Mouse (Mus musculus) lung, embryonic 16.5 days (tissue): ENCODE measurements at regions not wholly inside any gene's neighbourhood (a gene's known extent, or its start where the extent isn't known, plus 50 kb on each side); places are given as distances from the start of the nearest gene placed in this dataset.

Experiments used
- ATAC-seq: fragments of 200-750 bp; cut with Nextera tagmentation; 2 replicates; pipeline ENCODE4 v1.8.0; 2017; ENCODE audit warnings: low read depth, mild to moderate bottlenecking, moderate library complexity
- H3K27ac ChIP-seq: fragments of 300-500 bp; sonication (generic); 2 replicates; pipeline ENCODE4 v1.5.1; 2014; ENCODE audit warnings: mild to moderate bottlenecking, control low read depth, low read length
- H3K27me3 ChIP-seq: fragments of 300-500 bp; sonication (generic); 2 replicates; pipeline ENCODE4 v1.6.1; 2014; ENCODE audit warnings: low read depth, low read length, mixed read lengths; ENCODE audit not compliant: control insufficient read depth, insufficient read depth
- H3K36me3 ChIP-seq: fragments of 300-500 bp; sonication (generic); 2 replicates; pipeline ENCODE4 v1.6.1; 2014; ENCODE audit warnings: low read length; ENCODE audit not compliant: control insufficient read depth, insufficient read depth
- H3K4me1 ChIP-seq: fragments of 300-500 bp; sonication (generic); replicated peaks from 2 replicates; pipeline ENCODE4 v1.6.1; 2014; ENCODE audit warnings: low read length, mixed read lengths; ENCODE audit not compliant: control insufficient read depth, insufficient read depth
- H3K4me2 ChIP-seq: fragments of 300-500 bp; sonication (generic); 2 replicates; pipeline ENCODE4 v1.6.1; 2014; ENCODE audit warnings: low read depth, low read length, control low read depth
- H3K4me3 ChIP-seq: fragments of 300-500 bp; sonication (generic); 2 replicates; pipeline ENCODE4 v1.5.1; 2014; ENCODE audit warnings: mild to moderate bottlenecking, low read length, control low read depth
- H3K9ac ChIP-seq: fragments of 300-500 bp; sonication (generic); 2 replicates; pipeline ENCODE4 v1.6.1; 2014; ENCODE audit warnings: low read length, control low read depth
- H3K9me3 ChIP-seq: fragments of 300-500 bp; sonication (generic); 2 replicates; pipeline ENCODE4 v1.6.1; 2016; ENCODE audit warnings: low read length; ENCODE audit not compliant: control insufficient read depth
- WGBS: fragments of 180-500 bp; shearing (Covaris S2); extraction: QIAGEN DNeasy Blood & Tissue Kit; methylation state at CpG from one replicate; pipeline ENCODE4 v1.1.7; 2014; 5-methylcytosine and 5-hydroxymethylcytosine counted together

DNA sequence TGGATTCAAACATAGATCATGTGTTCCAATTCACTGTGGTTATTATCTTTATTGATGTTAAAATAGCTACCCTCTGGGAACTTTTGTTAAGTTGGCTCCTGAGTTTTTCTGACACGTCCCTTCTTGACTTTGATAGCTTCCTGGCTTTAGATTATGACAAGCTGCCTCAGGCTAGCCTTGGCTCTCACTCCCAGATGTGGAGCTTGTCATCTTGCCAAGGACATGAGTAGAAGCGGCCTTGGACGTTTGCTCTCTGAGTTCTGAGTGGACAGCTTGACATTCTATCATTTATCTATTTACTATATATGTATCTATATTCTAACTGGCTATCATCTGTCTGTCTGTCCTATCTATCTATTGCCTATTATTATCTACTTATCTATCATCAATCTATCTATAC, 273.9 kb downstream of the Wdr11 start:
- Histone ChIP-seq H3K4me1 (no peaks in the 10 kb centered on the region; the same call in none of the 2 replicates), H3K27me3 (no peaks in the 10 kb centered on the region), H3K36me3 (no peaks in the 10 kb centered on the region), H3K9ac (no peak overlapping the region), H3K4me2 (no peak overlapping the region), H3K27ac (no peak overlapping the region), H3K9me3 (no peaks in the 10 kb centered on the region), H3K4me3 (no peak overlapping the region)
- no peak for ATAC-seq
- WGBS, result 34% methylated on average over 3 of the region's 3 CpGs

DNA sequence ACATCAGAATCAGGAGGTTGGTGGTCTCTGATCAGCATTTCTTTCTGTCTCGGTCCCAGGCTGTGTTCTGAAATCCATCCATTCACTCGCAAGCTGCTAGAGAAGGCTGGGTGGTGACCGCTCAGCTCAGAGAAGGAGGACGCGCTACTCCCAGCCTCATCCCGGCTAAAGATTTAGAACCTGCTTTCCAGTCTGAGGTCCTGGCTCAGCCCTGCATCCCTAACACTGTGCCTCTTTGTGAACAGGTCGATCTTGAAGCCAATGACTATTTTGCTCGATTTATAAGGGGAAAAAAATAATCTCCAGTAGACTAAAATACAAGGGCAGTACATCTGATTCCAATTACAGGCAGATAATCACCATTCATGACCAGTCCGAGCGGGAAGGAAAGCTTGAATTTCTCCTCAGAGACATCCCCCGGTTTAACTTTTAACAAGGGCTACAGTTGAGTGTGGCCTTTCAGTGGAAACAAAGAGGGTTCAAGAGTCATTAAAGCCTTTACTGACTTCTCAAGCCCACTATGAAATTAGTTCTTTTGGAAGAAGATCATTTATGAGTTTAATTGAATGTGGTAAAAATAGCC, 280.6 kb downstream of the Wdr11 start:
- 73% methylated on average over 11 of the region's 11 CpGs for WGBS
- no peak for ATAC-seq
- Histone ChIP-seq H3K4me2 (no peak overlapping the region), H3K27ac (no peak overlapping the region), H3K36me3 (no peaks in the 10 kb centered on the region), H3K4me3 (no peak overlapping the region), H3K9me3 (no peaks in the 10 kb centered on the region), H3K9ac (no peak overlapping the region), H3K4me1 (peaks cover 10% of the 10 kb centered on the region), H3K27me3 (no peaks in the 10 kb centered on the region)

DNA sequence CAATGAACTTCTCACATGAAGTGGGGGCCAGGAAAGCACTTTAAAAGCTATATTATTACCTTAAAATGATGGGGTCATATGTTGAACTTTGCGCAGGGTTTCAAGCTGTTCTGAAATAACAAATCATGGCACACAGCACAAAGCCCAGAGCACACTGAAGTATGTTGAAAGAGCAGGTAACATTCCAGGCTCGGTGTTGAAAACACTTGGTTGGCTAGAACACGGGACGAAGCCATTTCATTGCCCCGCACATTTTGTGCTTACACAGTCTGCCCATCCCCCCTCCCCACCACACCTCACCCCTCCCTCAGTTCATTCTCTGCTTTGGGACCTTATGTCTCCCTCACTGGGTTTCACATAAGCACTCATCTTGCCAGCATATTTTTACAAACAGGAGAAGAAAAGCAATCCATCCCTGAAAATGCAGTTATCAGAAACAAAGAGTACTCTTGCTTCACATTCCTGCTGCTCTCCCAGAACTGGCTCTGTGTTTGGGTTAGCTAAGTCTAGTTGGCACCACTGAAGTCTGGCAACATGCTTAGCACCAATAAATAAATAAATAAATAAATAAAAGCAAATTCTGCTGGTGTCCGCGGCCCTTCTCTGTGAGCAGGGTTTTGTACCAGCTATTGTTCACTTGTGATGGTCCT, 284.7 kb downstream of the Wdr11 start:
- H3K4me2 ChIP-seq, result no peak overlapping the region
- no peak overlapping the region for H3K4me3 ChIP-seq
- H3K4me1 ChIP-seq, result peaks cover 12% of the 10 kb centered on the region
- ATAC-seq, result peak; percentile 68
- no peak overlapping the region for H3K9ac ChIP-seq
- H3K27me3 ChIP-seq, result no peaks in the 10 kb centered on the region
- 57% methylated on average over 7 of the region's 7 CpGs for WGBS
- H3K9me3 ChIP-seq, result no peaks in the 10 kb centered on the region
- no peaks in the 10 kb centered on the region for H3K36me3 ChIP-seq
- peak overlapping the region; percentile 72 for H3K27ac ChIP-seq

DNA sequence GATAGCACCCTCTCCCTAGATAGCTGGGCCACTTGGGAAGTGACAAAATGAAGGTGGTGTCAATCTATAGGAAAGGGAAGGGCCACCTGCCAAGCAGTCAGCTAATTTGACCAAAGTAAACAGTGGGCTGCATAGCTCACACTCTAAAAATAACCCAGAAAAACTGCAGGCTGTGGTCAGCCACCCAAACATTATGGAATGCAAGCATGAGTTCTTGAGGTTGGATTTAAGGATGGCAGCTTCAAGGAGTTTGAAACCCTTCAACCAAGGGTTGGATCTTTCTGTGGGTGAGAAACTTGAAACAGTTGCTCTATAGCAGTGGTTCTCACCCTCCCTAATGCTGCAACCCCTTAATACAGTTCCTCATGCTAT, 285.2 kb downstream of the Wdr11 start:
- H3K4me1 ChIP-seq, result peaks cover 12% of the 10 kb centered on the region
- ATAC-seq, result peak; percentile 47; the same call in 1 of the 2 replicates
- H3K4me2 ChIP-seq, result no peak overlapping the region
- H3K4me3 ChIP-seq, result no peak overlapping the region
- H3K9me3 ChIP-seq, result no peaks in the 10 kb centered on the region
- no peaks in the 10 kb centered on the region for H3K36me3 ChIP-seq
- no peaks in the 10 kb centered on the region for H3K27me3 ChIP-seq
- peak overlapping the region; percentile 72 for H3K27ac ChIP-seq
- no peak overlapping the region for H3K9ac ChIP-seq

DNA sequence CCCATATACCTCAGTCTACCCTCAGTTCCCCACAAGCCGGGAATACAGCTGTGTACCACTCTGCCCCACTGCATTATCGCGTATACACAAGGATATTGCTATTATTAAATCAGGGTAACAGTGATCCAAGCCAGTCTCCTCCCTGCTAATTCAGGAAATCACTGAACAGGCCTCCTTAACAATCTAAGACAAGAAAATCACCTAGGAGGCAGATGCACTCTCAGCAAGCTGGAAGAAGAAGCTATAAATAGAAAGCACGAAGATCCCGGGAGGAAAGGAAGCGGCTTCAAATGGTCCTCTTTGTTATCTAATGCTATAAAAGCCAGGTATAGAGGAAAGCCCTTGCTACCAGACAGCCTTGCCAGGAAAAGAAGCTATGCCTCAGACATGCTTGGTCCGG, 304.6 kb downstream of the Wdr11 start:
- Histone ChIP-seq H3K9ac (no peak overlapping the region), H3K4me3 (no peak overlapping the region), H3K4me2 (no peak overlapping the region), H3K9me3 (peaks cover 3% of the 10 kb centered on the region; the same call in 1 of the 2 replicates), H3K36me3 (no peaks in the 10 kb centered on the region), H3K27me3 (no peaks in the 10 kb centered on the region), H3K4me1 (no peaks in the 10 kb centered on the region), H3K27ac (no peak overlapping the region)
- 70% methylated on average over 7 of the region's 7 CpGs for WGBS
- no peak for ATAC-seq

GRCm38 (mm10) chr7:129897511-129897910, 305.8 kb downstream of the Wdr11 start:
- Histone ChIP-seq H3K27me3 (no peaks in the 10 kb centered on the region), H3K4me3 (no peak overlapping the region), H3K36me3 (no peaks in the 10 kb centered on the region), H3K9me3 (no peaks in the 10 kb centered on the region), H3K9ac (no peak overlapping the region), H3K4me1 (no peaks in the 10 kb centered on the region), H3K27ac (no peak overlapping the region), H3K4me2 (no peak overlapping the region)
- ATAC-seq, result no peak
- WGBS, result 60% methylated on average over 3 of the region's 3 CpGs

DNA sequence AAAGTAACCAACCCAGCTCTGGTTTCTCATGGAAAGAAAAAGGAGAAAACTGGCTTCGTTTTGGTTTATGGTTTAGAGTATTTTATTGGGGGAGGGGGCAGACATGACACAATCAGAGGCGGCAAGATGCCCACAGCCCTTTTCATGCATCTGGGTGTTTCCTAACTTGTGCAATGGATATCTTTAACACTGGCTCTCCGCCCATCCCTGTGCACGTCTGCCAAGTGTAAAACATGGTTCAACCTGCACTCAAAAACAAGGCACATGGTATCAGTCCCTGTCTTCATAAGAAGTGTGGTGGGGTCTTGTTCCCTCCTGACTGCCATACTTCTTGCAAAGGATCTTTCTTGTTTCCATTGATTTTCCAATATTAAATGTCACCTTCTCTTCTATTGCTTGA, 310.6 kb downstream of the Wdr11 start:
- Histone ChIP-seq H3K36me3 (no peaks in the 10 kb centered on the region), H3K4me3 (no peak overlapping the region), H3K27ac (no peak overlapping the region), H3K9ac (no peak overlapping the region), H3K27me3 (no peaks in the 10 kb centered on the region), H3K4me1 (no peaks in the 10 kb centered on the region), H3K4me2 (no peak overlapping the region), H3K9me3 (no peaks in the 10 kb centered on the region)
- no peak for ATAC-seq
- WGBS, result 71% methylated on average over 4 of the region's 4 CpGs

GRCm38 (mm10) chr7:129903126-129903525, 311.5 kb downstream of the Wdr11 start:
- H3K36me3 ChIP-seq, result no peaks in the 10 kb centered on the region
- no peak overlapping the region for H3K4me3 ChIP-seq
- 82% methylated on average over 5 of the region's 5 CpGs for WGBS
- ATAC-seq, result no peak
- H3K9me3 ChIP-seq, result no peaks in the 10 kb centered on the region
- no peak overlapping the region for H3K4me2 ChIP-seq
- H3K4me1 ChIP-seq, result no peaks in the 10 kb centered on the region
- H3K27me3 ChIP-seq, result no peaks in the 10 kb centered on the region
- H3K9ac ChIP-seq, result no peak overlapping the region
- H3K27ac ChIP-seq, result no peak overlapping the region

- Histone ChIP-seq H3K4me1 (no peaks in the 10 kb centered on the region), H3K36me3 (no peaks in the 10 kb centered on the region), H3K4me3 (no peak overlapping the region), H3K4me2 (no peak overlapping the region), H3K27me3 (no peaks in the 10 kb centered on the region), H3K27ac (no peak overlapping the region), H3K9ac (no peak overlapping the region), H3K9me3 (no peaks in the 10 kb centered on the region)
- ATAC-seq, result no peak
- WGBS, result 94% methylated on average over 1 of the region's 1 CpGs
Observed at GRCm38 (mm10) chr7:129906131-129906530, 314.5 kb downstream of the Wdr11 start.
